Mouse (Mus musculus) ovary, adult 10 weeks (tissue): Measurements from ENCODE around the gene Olfr551. TPM values are rescaled to one million over a fixed set of nuclear protein-coding genes. Genes with fewer than 3 reads are reported as not detected.

Source experiments
- polyA plus RNA-seq: library from polyadenylated mRNA; stranded (reverse); fragments of 350-450 nt; fragmentation: Illumina TruSeq; extraction: RNeasy Lipid Tissue Mini Kit (QIAGEN cat#74804); gene quantifications from one replicate; pipeline ENCODE4 v1.2.3, GENCODE M21; 2014

The Olfr551 gene
- not detected for polyA plus RNA-seq

GRCm38 (mm10) chr7:102591786-102592185 lies at the start of gene Olfr551:
Gene Olfr551 (minus strand): TSS chr7:102591886.

GRCm38 (mm10) chr7:102638132-102638531 lies 46.4 kb upstream of the Olfr551 start, which contains the start of gene Olfr554:
Gene Olfr554 (plus strand): TSS chr7:102638432.

GRCm38 (mm10) chr7:102618118-102618517 lies 26.4 kb upstream of the Olfr551 start, which contains the start of gene Olfr553:
Gene Olfr553 (minus strand): TSS chr7:102618218.

GRCm38 (mm10) chr7:102597378-102598031 lies 5.8 kb upstream of the Olfr551 start, which contains the start of gene Olfr552:
Gene Olfr552 (plus strand): TSS chr7:102597770.

GRCm38 (mm10) chr7:102571142-102571541 lies 20.5 kb downstream of the Olfr551 start, which contains the start of gene Olfr550:
Gene Olfr550 (plus strand): TSS chr7:102571442.

GRCm38 (mm10) chr7:102564999-102565997 lies 26.4 kb downstream of the Olfr551 start, which contains the start of gene Trim21:
Gene Trim21 (minus strand): TSS chr7:102565486.

GRCm38 (mm10) chr7:102549570-102549969 lies 42.1 kb downstream of the Olfr551 start, which contains the start of gene Olfr549:
Gene Olfr549 (plus strand): TSS chr7:102549870.

GRCm38 (mm10) chr7:102540596-102540995 lies 51.1 kb downstream of the Olfr551 start, which contains the start of gene Olfr548-ps1:
Gene Olfr548-ps1 (plus strand): TSS chr7:102540896.

GRCm38 (mm10) chr7:102534449-102534848 lies 57.2 kb downstream of the Olfr551 start, which contains the start of gene Olfr547:
Gene Olfr547 (plus strand): TSS chr7:102534749.

Other genes with a start within 250 kb of the Olfr551 start
- 117 TPM for gene Rrm1, start 150.2 kb downstream of the Olfr551 start, polyA plus RNA-seq
- not detected for gene Olfr543, start 110.2 kb downstream of the Olfr551 start, polyA plus RNA-seq
- not detected for gene Olfr544, start 103.6 kb downstream of the Olfr551 start, polyA plus RNA-seq
- gene Olfr545, start 92.3 kb downstream of the Olfr551 start, polyA plus RNA-seq: not detected
- not detected for gene Olfr547, start 57.1 kb downstream of the Olfr551 start, polyA plus RNA-seq
- not detected for gene Olfr548-ps1, start 51.0 kb downstream of the Olfr551 start, polyA plus RNA-seq
- not detected for gene Olfr549, start 42.0 kb downstream of the Olfr551 start, polyA plus RNA-seq
- gene Trim21, start 26.4 kb downstream of the Olfr551 start, polyA plus RNA-seq: 13.1 TPM
- gene Olfr550, start 20.4 kb downstream of the Olfr551 start, polyA plus RNA-seq: not detected
- not detected for gene Olfr552, start 5.9 kb upstream of the Olfr551 start, polyA plus RNA-seq
- not detected for gene Olfr553, start 26.3 kb upstream of the Olfr551 start, polyA plus RNA-seq
- not detected for gene Olfr554, start 46.5 kb upstream of the Olfr551 start, polyA plus RNA-seq
- gene Olfr555, start 66.9 kb upstream of the Olfr551 start, polyA plus RNA-seq: not detected
- not detected for gene Olfr556, start 73.0 kb upstream of the Olfr551 start, polyA plus RNA-seq
- 6.5 TPM for gene Trim68, start 95.4 kb upstream of the Olfr551 start, polyA plus RNA-seq
- not detected for gene Olfr557, start 104.0 kb upstream of the Olfr551 start, polyA plus RNA-seq
- gene Olfr558, start 110.3 kb upstream of the Olfr551 start, polyA plus RNA-seq: 10.3 TPM
- not detected for gene Olfr33, start 127.2 kb upstream of the Olfr551 start, polyA plus RNA-seq
- not detected for gene Olfr559, start 135.6 kb upstream of the Olfr551 start, polyA plus RNA-seq
- gene Olfr560, start 167.5 kb upstream of the Olfr551 start, polyA plus RNA-seq: not detected
- gene Olfr78, start 167.6 kb upstream of the Olfr551 start, polyA plus RNA-seq: 0.43 TPM
- gene Olfr561, start 179.3 kb upstream of the Olfr551 start, polyA plus RNA-seq: not detected
- not detected for gene Olfr564, start 211.6 kb upstream of the Olfr551 start, polyA plus RNA-seq